Mouse (Mus musculus) midbrain, embryonic 11.5 days (tissue): ENCODE data around the gene Dlgap4. TPM values are rescaled to one million over a fixed set of nuclear protein-coding genes. Genes with fewer than 3 reads are reported as not detected.

Experiments
- ATAC-seq: fragments of 200-750 bp; cut with Nextera tagmentation; 2 replicates; pipeline ENCODE4 v1.8.0; 2017; ENCODE audit warnings: moderate TSS enrichment, moderate library complexity; ENCODE audit not compliant: low FRiP score
- DNase-seq: peaks from one replicate; pipeline ENCODE4 v3.0.0; 2015; ENCODE audit warnings: low spot score; ENCODE audit errors: missing footprints
- H3K27ac ChIP-seq: fragments of 300-500 bp; sonication (generic); 2 replicates; pipeline ENCODE4 v1.5.1; 2014; ENCODE audit warnings: low read depth, low read length
- H3K27me3 ChIP-seq: fragments of 300-500 bp; sonication (generic); 2 replicates; pipeline ENCODE4 v1.6.1; 2014; ENCODE audit warnings: mild to moderate bottlenecking, low read length, moderate library complexity, mixed read lengths; ENCODE audit not compliant: control insufficient read depth, insufficient read depth
- H3K36me3 ChIP-seq: fragments of 300-500 bp; sonication (generic); 2 replicates; pipeline ENCODE4 v1.6.1; 2014; ENCODE audit warnings: mild to moderate bottlenecking, low read length, moderate library complexity, mixed read lengths; ENCODE audit not compliant: control insufficient read depth, insufficient read depth
- H3K4me1 ChIP-seq: fragments of 300-500 bp; sonication (generic); 2 replicates; pipeline ENCODE4 v1.6.1; 2014; ENCODE audit warnings: low read length; ENCODE audit not compliant: control insufficient read depth, insufficient read depth
- H3K4me2 ChIP-seq: fragments of 300-500 bp; sonication (generic); 2 replicates; pipeline ENCODE4 v1.6.1; 2014; ENCODE audit warnings: mild to moderate bottlenecking, moderate library complexity
- H3K4me3 ChIP-seq: fragments of 300-500 bp; sonication (generic); 2 replicates; pipeline ENCODE4 v1.5.1; 2014; ENCODE audit warnings: low read depth, low read length
- H3K9ac ChIP-seq: fragments of 300-500 bp; sonication (generic); 2 replicates; pipeline ENCODE4 v1.6.1; 2014; ENCODE audit warnings: low read length
- H3K9me3 ChIP-seq: fragments of 300-500 bp; sonication (generic); 2 replicates; pipeline ENCODE4 v1.6.1; 2016; ENCODE audit warnings: low read length; ENCODE audit not compliant: control insufficient read depth
- WGBS: fragments of 180-500 bp; shearing (Covaris S2); extraction: QIAGEN DNeasy Blood & Tissue Kit; methylation state at CpG from one replicate; pipeline ENCODE4 v1.1.7; 2014; 5-methylcytosine and 5-hydroxymethylcytosine counted together
- polyA plus RNA-seq: library from polyadenylated mRNA; unstranded; fragments of >200 nt; fragmentation: Nextera tagmentation; extraction: Ambion mirVana; gene quantifications from 2 replicates; pipeline ENCODE4 v1.2.1, GENCODE M21; 2014

The Dlgap4 gene
- polyA plus RNA-seq, 1 experiment from 2014 or later = 127 TPM

DNA sequence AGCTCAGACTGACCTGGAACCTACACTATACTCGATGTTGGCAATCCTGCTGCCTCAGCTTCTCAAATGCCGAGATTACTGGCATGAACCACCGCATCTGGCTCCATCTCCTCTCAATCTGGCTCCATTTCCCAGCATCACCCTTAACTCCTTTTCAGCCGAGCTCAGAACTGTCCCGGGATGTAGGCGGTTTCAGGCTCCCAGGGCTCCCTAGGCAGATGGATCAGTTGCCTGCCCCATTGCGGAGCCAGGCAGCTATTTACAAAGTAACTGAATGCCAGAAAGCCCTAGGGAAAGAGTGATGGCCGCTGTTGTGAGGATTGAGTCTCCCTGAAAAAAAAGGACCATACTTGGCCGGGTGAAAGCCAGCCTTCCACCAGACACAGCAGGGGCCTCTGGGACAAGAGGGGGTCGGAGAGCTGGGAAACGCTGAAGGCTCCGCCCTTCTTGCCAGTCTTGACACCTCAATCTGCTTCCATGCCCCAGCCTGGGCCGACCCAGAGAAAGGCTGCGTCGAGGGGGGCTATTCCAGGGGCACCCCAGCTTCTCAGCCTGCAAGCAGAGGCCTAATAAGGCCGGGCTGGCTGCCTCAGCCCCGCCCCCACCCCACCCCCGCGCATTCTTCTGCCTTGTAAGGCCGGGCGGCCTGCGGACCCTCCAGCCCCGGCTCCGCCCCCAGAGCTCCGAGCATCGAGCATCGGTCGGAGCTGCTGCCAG, 161.4 kb downstream of the Dlgap4 start, which contains the start of gene Myl9:
Gene Myl9, plus strand, starts transcription at position 683 of the 717 bp plus-strand sequence.
- peak; percentile 96 for DNase-seq
- Histone ChIP-seq H3K9me3 (no peaks in the 10 kb centered on the region), H3K4me3 (peak within 1 kb of the TSS; percentile 30), H3K27me3 (peaks cover 8% of the 10 kb centered on the region), H3K4me1 (peaks cover 13% of the 10 kb centered on the region), H3K9ac (peak within 1 kb of the TSS; percentile 59), H3K4me2 (peak within 1 kb of the TSS; percentile 65), H3K27ac (peak within 1 kb of the TSS; percentile 16; the same call in 1 of the 2 replicates), H3K36me3 (no peaks in the 10 kb centered on the region)
- 1% methylated on average over 28 of the region's 28 CpGs for WGBS
- ATAC-seq = peak; percentile 91

DNA sequence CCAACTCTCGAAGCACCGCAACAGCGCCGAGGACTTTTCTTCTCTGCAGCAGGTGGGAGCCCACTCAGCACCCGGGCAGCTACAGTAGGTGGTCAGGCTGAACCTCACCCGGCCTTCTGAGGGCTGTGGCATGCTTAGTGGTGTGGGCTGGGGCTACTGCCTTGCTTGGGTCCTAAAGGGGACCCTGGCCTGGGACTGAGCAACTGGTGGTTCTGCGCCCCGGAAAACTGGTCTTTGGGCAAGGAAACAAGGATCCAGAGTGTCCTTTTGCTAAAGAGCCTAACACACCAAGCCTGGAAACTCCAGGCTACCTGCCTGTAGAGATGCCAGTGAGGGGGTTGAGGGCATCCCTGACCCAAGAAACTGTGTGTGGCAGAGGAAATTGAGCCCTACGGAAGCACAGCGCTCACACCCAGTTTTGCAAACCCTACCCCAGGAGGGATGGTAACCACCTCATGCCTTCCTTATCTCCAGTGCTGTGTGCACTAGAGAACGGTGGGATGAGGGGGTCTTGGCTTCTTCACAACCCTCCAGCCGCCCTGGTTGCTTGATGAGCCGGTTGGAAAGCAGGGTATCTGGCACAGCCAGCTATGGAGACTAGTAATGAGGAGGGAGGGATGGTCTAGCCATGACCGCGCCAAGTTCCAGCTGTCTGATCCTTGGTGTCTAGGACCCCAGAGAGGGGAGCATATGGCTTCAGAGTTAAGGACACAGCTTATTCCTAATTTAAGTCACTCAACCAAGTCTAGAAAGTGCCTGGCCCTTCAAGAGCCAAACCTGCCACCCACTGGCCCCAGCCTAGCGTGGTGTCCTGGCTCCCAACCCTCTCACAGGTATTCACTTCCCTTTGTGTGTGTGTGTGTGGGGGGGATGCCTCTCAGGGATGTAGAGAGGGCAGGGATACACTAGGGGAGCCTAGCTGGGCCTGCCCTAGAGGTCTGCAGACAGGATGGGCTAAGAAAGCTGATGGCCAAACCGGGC, 162.2 kb downstream of the Dlgap4 start:
- Histone ChIP-seq H3K4me1 (peaks cover 17% of the 10 kb centered on the region), H3K4me2 (peak overlapping the region; percentile 65), H3K36me3 (no peaks in the 10 kb centered on the region), H3K9ac (peak overlapping the region; percentile 59), H3K27ac (no peak overlapping the region), H3K27me3 (peaks cover 8% of the 10 kb centered on the region), H3K4me3 (peak overlapping the region; percentile 30), H3K9me3 (no peaks in the 10 kb centered on the region)
- 36% methylated on average over 17 of the region's 17 CpGs for WGBS
- ATAC-seq = no peak
- no peak for DNase-seq

DNA sequence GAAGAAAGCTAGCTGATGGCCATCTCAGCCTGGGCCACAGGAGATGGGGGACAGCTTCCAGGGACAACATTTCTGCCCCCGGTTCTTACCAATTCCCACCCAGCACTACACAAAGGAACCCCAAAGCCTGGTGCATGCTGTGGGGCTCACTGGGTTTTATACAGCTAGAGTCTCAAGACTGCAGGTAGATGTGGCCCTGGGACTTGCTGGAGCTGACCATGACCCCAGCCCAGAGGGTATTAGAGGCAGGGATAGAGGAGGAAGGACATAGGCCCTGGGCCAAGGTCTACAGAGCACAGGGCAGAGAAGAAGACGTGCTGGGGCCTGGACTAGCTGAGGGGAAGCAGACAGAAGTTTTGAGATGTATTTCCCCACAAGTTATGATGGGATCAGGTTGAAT, 163.4 kb downstream of the Dlgap4 start:
- H3K9ac ChIP-seq = no peak overlapping the region
- peaks cover 8% of the 10 kb centered on the region for H3K27me3 ChIP-seq
- peak; percentile 35 for DNase-seq
- H3K4me3 ChIP-seq = no peak overlapping the region
- no peaks in the 10 kb centered on the region for H3K9me3 ChIP-seq
- H3K4me2 ChIP-seq = no peak overlapping the region
- no peak for ATAC-seq
- 81% methylated on average over 2 of the region's 2 CpGs for WGBS
- H3K27ac ChIP-seq = no peak overlapping the region
- peaks cover 19% of the 10 kb centered on the region for H3K4me1 ChIP-seq
- no peaks in the 10 kb centered on the region for H3K36me3 ChIP-seq

DNA sequence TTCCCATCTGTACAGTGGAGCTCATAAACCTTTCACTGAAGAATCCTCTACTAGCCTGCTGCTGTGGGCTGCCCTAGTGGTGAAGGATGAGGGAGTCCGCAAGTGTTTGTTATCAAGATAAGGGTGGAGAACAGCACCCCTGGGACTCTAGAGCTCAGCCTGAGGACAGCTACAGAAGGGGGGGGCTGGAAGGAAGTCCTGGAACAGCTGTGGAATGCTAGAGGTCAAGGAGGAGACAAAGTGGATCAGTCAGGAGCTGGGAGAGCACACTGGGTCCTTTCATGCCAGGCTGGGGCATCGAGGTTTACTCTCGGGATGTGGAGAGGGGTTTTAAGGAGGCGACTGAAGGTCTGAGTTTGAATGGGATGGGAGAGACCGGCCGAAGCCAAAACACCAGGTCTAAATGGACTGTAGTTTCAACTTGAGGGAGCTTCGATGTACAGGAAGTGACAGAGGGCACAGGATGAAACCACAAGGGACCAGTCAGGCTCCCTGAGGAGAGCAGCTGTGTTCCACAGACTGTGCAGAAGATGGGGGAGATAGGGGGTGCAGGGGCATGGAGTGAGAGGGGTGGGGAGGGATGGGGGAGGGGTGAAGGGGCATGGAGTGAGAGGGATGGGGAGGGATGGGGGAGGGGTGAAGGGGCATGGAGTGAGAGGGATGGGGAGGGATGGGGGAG, 164.0 kb downstream of the Dlgap4 start:
- Histone ChIP-seq H3K9ac (no peak overlapping the region), H3K4me1 (peaks cover 19% of the 10 kb centered on the region), H3K36me3 (no peaks in the 10 kb centered on the region), H3K27me3 (peaks cover 8% of the 10 kb centered on the region), H3K27ac (no peak overlapping the region), H3K4me2 (no peak overlapping the region), H3K4me3 (no peak overlapping the region), H3K9me3 (no peaks in the 10 kb centered on the region)
- peak; percentile 65 for DNase-seq
- ATAC-seq = no peak
- WGBS = 79% methylated on average over 7 of the region's 7 CpGs

DNA sequence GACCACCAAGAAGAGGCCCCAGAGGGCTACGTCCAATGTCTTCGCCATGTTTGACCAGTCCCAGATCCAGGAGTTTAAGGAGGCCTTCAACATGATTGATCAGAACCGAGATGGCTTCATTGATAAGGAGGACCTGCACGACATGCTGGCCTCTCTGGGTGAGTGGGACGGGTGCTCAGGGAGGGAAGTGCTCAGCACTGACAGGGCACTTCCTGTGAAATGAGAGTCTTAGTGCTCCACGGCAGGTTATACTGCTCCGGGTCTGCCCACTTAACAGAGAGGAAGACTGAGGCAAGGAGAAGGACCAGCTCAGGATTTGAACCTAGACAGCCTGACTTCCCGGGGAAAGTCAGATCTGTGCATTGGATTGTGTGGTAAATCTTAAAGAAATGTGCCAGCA, 165.1 kb downstream of the Dlgap4 start:
- Histone ChIP-seq H3K9ac (no peak overlapping the region), H3K36me3 (no peaks in the 10 kb centered on the region), H3K4me2 (no peak overlapping the region), H3K27ac (no peak overlapping the region), H3K4me1 (peaks cover 19% of the 10 kb centered on the region), H3K4me3 (no peak overlapping the region), H3K27me3 (peaks cover 8% of the 10 kb centered on the region), H3K9me3 (no peaks in the 10 kb centered on the region)
- 87% methylated on average over 8 of the region's 8 CpGs for WGBS
- DNase-seq (peak; percentile 53), ATAC-seq (no peak)

DNA sequence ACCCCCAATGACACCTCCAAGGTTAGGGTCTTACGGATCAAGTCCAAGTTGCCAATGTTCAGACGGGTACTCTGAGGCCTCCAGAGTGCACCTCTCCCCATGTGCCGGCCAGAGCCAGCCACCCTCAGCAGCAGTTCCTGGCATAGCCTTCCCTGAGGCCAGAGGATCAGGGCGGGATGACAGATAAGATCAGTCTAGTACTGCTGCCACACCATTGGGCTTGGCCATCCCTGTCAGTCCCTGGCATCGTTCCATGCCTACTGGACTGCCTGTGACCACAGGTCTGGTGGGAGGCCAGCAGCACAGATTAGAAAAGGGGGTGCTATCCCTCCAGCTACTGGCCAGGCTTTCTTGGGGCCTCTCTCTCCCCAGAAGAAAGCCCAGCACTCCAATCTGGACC, 165.5 kb downstream of the Dlgap4 start:
- WGBS = 86% methylated on average over 5 of the region's 5 CpGs
- no peak for ATAC-seq

DNA sequence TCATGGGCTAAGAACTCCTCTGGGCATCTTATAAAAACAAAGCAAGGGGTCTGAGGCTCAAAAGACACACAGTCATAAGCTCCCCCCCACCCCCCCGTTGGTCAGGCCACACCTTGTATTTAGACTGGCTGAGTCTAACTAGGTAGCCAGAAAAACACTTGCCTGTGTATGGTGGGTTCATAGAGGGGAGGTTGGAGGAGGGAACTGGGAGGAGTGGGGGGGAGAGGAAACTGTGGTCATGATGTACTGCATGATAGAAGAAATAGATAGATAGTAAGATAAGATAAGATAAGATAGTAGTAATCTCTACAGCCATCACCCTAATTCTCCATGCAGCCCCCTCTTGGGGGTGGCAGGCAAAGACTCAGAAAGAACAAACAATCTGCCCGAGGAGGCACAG, 166.0 kb downstream of the Dlgap4 start:
- Histone ChIP-seq H3K27me3 (peaks cover 8% of the 10 kb centered on the region), H3K9ac (no peak overlapping the region), H3K27ac (no peak overlapping the region), H3K36me3 (no peaks in the 10 kb centered on the region), H3K4me2 (no peak overlapping the region), H3K4me1 (peaks cover 18% of the 10 kb centered on the region), H3K4me3 (no peak overlapping the region), H3K9me3 (no peaks in the 10 kb centered on the region)
- no peak for ATAC-seq
- WGBS = 60% methylated on average over 2 of the region's 2 CpGs
- peak; percentile 56 for DNase-seq

More for the DNA sequence above, 165.5 kb downstream of the Dlgap4 start:
- DNase-seq = peak; percentile 51
- H3K9ac ChIP-seq = no peak overlapping the region
- H3K36me3 ChIP-seq = no peaks in the 10 kb centered on the region
- peaks cover 8% of the 10 kb centered on the region for H3K27me3 ChIP-seq
- H3K4me1 ChIP-seq = peaks cover 19% of the 10 kb centered on the region
- H3K4me2 ChIP-seq = no peak overlapping the region
- H3K4me3 ChIP-seq = no peak overlapping the region
- H3K9me3 ChIP-seq = no peaks in the 10 kb centered on the region
- H3K27ac ChIP-seq = no peak overlapping the region

DNA sequence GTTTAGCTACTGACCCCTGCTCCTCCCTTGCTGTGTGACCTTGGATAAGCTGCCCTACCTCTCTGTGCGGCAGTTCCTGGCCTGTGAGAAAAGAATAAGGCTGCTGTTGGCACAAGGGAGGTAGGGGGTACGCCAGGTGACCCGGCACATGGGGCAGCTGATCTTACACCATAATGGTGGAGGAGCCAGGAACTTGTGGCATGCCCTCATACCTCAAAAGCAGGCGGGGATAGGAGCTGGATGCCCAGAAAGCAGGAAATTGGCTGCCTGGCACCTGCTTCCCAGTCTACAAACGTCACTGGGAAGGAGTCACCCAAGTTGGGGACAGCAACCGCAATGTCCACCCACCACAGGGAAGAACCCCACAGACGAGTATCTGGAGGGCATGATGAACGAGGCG, 166.6 kb downstream of the Dlgap4 start:
- Histone ChIP-seq H3K9ac (no peak overlapping the region), H3K4me2 (no peak overlapping the region)
- WGBS = 74% methylated on average over 9 of the region's 9 CpGs

More for the DNA sequence above, 166.6 kb downstream of the Dlgap4 start:
- ATAC-seq (no peak), DNase-seq (no peak)
- Histone ChIP-seq H3K9me3 (no peaks in the 10 kb centered on the region), H3K36me3 (no peaks in the 10 kb centered on the region), H3K4me1 (peaks cover 11% of the 10 kb centered on the region), H3K27ac (no peak overlapping the region), H3K27me3 (peaks cover 8% of the 10 kb centered on the region), H3K4me3 (no peak overlapping the region)
